Mouse (Mus musculus) A20 (cell line): ENCODE data around the gene Rfk.

Experiments
- DNase-seq: peaks from one replicate; pipeline ENCODE4 v3.0.0-alpha.2; 2011; ENCODE audit warnings: low read depth, low spot score

The Rfk gene

GRCm38 (mm10) chr19:17443581-17443980 is 49.7 kb downstream of the Rfk start:
- DNase-seq, result no peak
